Mouse (Mus musculus): ENCODE measurements at regions not wholly inside any gene's neighbourhood (a gene's known extent, or its start where the extent isn't known, plus 50 kb on each side); places are given as distances from the start of the nearest gene placed in this dataset.
A peak's percentile ranks its signal among the peaks of the same experiment; 100 is the strongest.

DNA sequence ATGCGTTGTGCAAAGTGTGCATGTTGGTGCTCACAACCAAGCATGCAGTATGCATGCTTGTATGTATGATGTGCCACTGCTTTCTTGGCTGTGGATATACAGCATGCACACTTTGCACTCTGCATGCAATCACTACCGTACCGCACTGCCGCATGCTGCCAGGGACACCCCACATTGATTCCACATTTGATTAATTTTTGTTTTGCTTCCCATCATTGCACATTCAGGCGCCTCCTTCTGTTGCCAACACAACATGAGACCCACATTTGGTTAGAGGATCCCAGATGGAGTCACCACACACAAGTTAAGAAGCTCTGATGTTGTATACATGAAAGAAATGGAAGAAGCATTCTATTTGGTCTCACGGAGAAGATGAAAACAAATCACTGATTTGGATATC is 211.2 kb upstream of the Id4 start:
- Histone ChIP-seq H3K36me3 (replicated peaks; ENCODE audit: control insufficient read depth, insufficient read depth, low read length) (no peaks in the 10 kb centered on the region), H3K4me1 (ENCODE audit: control insufficient read depth, insufficient read depth) (no peaks in the 10 kb centered on the region), H3K4me2 (ENCODE audit: low read depth, low read length) (no peak overlapping the region), H3K27ac (ENCODE audit: low read depth) (no peak overlapping the region), H3K4me3 (ENCODE audit: low read depth, low read length) (no peak overlapping the region), H3K27me3 (ENCODE audit: control insufficient read depth, insufficient read depth, low read length) (no peaks in the 10 kb centered on the region), H3K9ac (replicated peaks; ENCODE audit: low read depth, low read length) (no peak overlapping the region), H3K9me3 (replicated peaks; ENCODE audit: control insufficient read depth, low read length) (no peaks in the 10 kb centered on the region)
- DNase-seq (ENCODE audit: low spot score) (no peak), ATAC-seq (ENCODE audit: insufficient read depth, low read depth) (no peak)
- WGBS: 90% methylated on average over 6 of the region's 6 CpGs
- no peak for TF ChIP-seq CTCF (IDR thresholded peaks at IDR 0.05; ENCODE audit: low read depth)
- no peak for TF ChIP-seq EP300 (IDR thresholded peaks at IDR 0.05; ENCODE audit: low read depth)

DNA sequence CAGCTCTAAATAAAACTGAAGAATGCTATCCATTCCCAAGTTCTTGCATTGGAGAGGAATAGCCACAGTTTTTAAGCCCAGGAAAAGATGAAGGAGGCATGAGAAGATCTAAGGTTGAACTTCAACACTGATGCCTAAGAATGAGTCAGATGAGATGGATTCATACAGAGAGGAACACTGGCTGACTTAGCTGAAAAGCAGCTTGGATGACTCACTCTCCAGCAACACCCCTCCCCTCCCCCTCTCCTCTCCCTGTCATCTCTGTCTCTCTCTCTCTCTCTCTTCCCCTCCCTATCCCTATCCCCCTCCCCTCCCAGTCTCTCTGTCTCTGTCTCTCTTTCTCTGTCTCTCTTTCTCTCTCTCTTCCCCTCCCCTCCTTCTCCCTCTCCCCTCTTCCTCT is 186.4 kb upstream of the Id4 start:
- peak; percentile 23 for DNase-seq (ENCODE audit: low spot score)
- TF ChIP-seq EP300 (IDR thresholded peaks at IDR 0.05; ENCODE audit: low read depth): no peak
- no peak for TF ChIP-seq CTCF (IDR thresholded peaks at IDR 0.05; ENCODE audit: low read depth)
- Histone ChIP-seq H3K36me3 (replicated peaks; ENCODE audit: control insufficient read depth, insufficient read depth, low read length) (no peaks in the 10 kb centered on the region), H3K9me3 (replicated peaks; ENCODE audit: control insufficient read depth, low read length) (no peaks in the 10 kb centered on the region), H3K4me2 (ENCODE audit: low read depth, low read length) (no peak overlapping the region), H3K4me1 (ENCODE audit: control insufficient read depth, insufficient read depth) (0 out of 2 replicates have a peak, but pooled peaks cover 3% of the 10 kb centered on the region), H3K4me3 (ENCODE audit: low read depth, low read length) (no peak overlapping the region), H3K27me3 (ENCODE audit: control insufficient read depth, insufficient read depth, low read length) (no peaks in the 10 kb centered on the region), H3K9ac (replicated peaks; ENCODE audit: low read depth, low read length) (no peak overlapping the region), H3K27ac (ENCODE audit: low read depth) (no peak overlapping the region)
- ATAC-seq (ENCODE audit: insufficient read depth, low read depth): no peak

DNA sequence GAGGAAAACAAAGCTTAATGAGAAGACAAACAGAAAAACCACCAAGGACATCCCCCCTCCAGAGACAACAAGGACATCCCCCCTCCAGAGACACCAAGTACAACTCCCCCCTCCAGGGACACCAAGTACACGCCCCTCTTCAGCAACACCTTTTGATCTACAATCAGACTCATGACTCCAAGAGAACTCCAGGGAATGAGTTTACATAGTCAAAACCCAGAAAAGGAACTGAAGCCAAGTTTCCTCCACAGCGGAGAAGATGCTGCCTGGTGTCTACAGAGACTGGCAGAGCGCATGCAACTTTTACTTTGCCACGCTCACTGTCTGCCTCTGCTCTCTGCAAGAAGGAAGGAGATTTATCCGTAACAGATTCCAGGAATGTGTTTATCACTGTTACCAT is 185.7 kb upstream of the Id4 start:
- no peaks in the 10 kb centered on the region for H3K36me3 ChIP-seq (replicated peaks; ENCODE audit: control insufficient read depth, insufficient read depth, low read length)
- no peaks in the 10 kb centered on the region for H3K9me3 ChIP-seq (replicated peaks; ENCODE audit: control insufficient read depth, low read length)
- H3K9ac ChIP-seq (replicated peaks; ENCODE audit: low read depth, low read length): no peak overlapping the region
- WGBS: 64% methylated on average over 5 of the region's 5 CpGs
- DNase-seq (ENCODE audit: low spot score): no peak
- TF ChIP-seq CTCF (IDR thresholded peaks at IDR 0.05; ENCODE audit: low read depth): no peak
- no peak for TF ChIP-seq EP300 (IDR thresholded peaks at IDR 0.05; ENCODE audit: low read depth)
- H3K4me3 ChIP-seq (ENCODE audit: low read depth, low read length): no peak overlapping the region
- no peak overlapping the region for H3K4me2 ChIP-seq (ENCODE audit: low read depth, low read length)
- H3K27ac ChIP-seq (ENCODE audit: low read depth): no peak overlapping the region
- no peaks in the 10 kb centered on the region for H3K27me3 ChIP-seq (ENCODE audit: control insufficient read depth, insufficient read depth, low read length)
- no peak for ATAC-seq (ENCODE audit: insufficient read depth, low read depth)
- 0 out of 2 replicates have a peak, but pooled peaks cover 3% of the 10 kb centered on the region for H3K4me1 ChIP-seq (ENCODE audit: control insufficient read depth, insufficient read depth)

DNA sequence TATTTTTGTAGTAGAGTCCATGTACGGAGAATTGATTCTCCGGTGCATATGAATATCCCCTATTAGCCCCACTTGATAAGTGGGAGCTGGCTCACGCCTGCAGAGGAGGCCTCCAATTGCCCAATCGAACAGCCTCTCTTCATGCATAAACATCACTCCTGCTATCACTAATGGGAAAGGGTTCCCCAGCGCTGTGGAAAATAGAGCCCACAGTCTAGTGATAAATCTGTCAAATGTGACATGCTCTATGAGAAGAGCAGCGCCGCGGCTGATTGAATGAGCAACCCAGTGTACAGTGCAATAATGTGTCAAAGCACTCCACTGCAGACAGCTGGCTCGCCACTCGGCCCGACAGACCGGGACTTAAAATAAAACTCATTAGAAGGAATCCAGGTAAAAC is 182.8 kb upstream of the Id4 start:
- H3K27me3 ChIP-seq (ENCODE audit: control insufficient read depth, insufficient read depth, low read length): no peaks in the 10 kb centered on the region
- 25% methylated on average over 12 of the region's 12 CpGs for WGBS

DNA sequence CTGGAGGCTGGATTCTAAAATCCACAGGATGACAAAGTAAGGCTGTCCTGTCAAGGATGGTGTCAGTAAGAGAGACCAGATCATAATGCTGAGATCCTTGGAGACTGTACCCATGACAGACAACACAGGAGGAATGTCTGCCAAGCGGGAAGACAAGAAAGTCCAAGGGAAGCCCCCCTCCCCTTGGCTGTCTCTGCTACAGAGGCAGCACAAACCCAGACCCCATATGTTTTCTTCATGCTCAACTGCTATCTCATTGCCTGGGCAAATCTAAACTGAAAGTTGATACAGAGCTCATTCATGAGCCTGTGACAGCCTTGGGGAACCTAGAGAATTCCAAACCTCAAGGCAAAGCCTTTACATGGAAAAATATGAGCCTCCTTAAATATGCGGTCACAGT is 177.7 kb upstream of the Id4 start:
- H3K36me3 ChIP-seq (replicated peaks; ENCODE audit: control insufficient read depth, insufficient read depth, low read length): no peaks in the 10 kb centered on the region

More for the DNA sequence above, 182.8 kb upstream of the Id4 start:
- peak overlapping the region; percentile 44 for H3K4me2 ChIP-seq (ENCODE audit: low read depth, low read length)
- H3K9me3 ChIP-seq (replicated peaks; ENCODE audit: control insufficient read depth, low read length): no peaks in the 10 kb centered on the region
- H3K27ac ChIP-seq (ENCODE audit: low read depth): no peak overlapping the region
- DNase-seq (ENCODE audit: low spot score) (no peak), ATAC-seq (ENCODE audit: insufficient read depth, low read depth) (no peak)
- 0 out of 2 replicates have a peak, but pooled peaks cover 3% of the 10 kb centered on the region for H3K4me1 ChIP-seq (ENCODE audit: control insufficient read depth, insufficient read depth)
- peak overlapping the region; percentile 2; the same call in 1 of the 2 replicates for H3K4me3 ChIP-seq (ENCODE audit: low read depth, low read length)
- no peak overlapping the region for H3K9ac ChIP-seq (replicated peaks; ENCODE audit: low read depth, low read length)
- TF ChIP-seq EP300 (IDR thresholded peaks at IDR 0.05; ENCODE audit: low read depth) (no peak), CTCF (IDR thresholded peaks at IDR 0.05; ENCODE audit: low read depth) (no peak)
- H3K36me3 ChIP-seq (replicated peaks; ENCODE audit: control insufficient read depth, insufficient read depth, low read length): no peaks in the 10 kb centered on the region

DNA sequence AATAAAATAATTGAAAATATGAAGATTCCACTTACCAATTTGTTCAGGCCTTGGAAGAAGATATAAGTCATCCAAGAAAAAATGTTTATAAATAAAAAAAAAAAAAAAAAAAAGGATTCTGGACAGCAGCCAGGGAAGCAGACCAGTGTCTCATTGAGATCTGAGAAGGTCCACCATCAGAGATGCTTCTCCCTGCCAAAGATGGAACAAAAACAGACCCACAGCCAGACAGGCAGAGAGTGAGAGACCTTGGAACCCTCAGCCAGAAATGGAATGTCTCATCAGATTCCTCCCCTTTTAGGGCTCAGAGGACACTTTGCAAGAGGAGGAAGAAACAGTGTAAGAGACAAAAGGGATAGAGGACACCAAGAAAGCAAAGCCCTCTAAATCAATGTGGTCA is 177.2 kb upstream of the Id4 start:
- TF ChIP-seq EP300 (IDR thresholded peaks at IDR 0.05; ENCODE audit: low read depth): no peak
- TF ChIP-seq CTCF (IDR thresholded peaks at IDR 0.05; ENCODE audit: low read depth): no peak
- DNase-seq (ENCODE audit: low spot score): no peak
- H3K4me2 ChIP-seq (ENCODE audit: low read depth, low read length): no peak overlapping the region
- no peak overlapping the region for H3K4me3 ChIP-seq (ENCODE audit: low read depth, low read length)
- no peaks in the 10 kb centered on the region for H3K9me3 ChIP-seq (replicated peaks; ENCODE audit: control insufficient read depth, low read length)
- ATAC-seq (ENCODE audit: insufficient read depth, low read depth): no peak
- no peaks in the 10 kb centered on the region for H3K4me1 ChIP-seq (ENCODE audit: control insufficient read depth, insufficient read depth)
- H3K27ac ChIP-seq (ENCODE audit: low read depth): no peak overlapping the region
- H3K27me3 ChIP-seq (ENCODE audit: control insufficient read depth, insufficient read depth, low read length): no peaks in the 10 kb centered on the region
- no peak overlapping the region for H3K9ac ChIP-seq (replicated peaks; ENCODE audit: low read depth, low read length)
- H3K36me3 ChIP-seq (replicated peaks; ENCODE audit: control insufficient read depth, insufficient read depth, low read length): no peaks in the 10 kb centered on the region

More for the DNA sequence above, 177.7 kb upstream of the Id4 start:
- Histone ChIP-seq H3K27ac (ENCODE audit: low read depth) (no peak overlapping the region), H3K9me3 (replicated peaks; ENCODE audit: control insufficient read depth, low read length) (no peaks in the 10 kb centered on the region), H3K4me1 (ENCODE audit: control insufficient read depth, insufficient read depth) (0 out of 2 replicates have a peak, but pooled peaks cover under 1% of the 10 kb centered on the region), H3K27me3 (ENCODE audit: control insufficient read depth, insufficient read depth, low read length) (no peaks in the 10 kb centered on the region), H3K9ac (replicated peaks; ENCODE audit: low read depth, low read length) (no peak overlapping the region), H3K4me2 (ENCODE audit: low read depth, low read length) (no peak overlapping the region), H3K4me3 (ENCODE audit: low read depth, low read length) (no peak overlapping the region)
- DNase-seq (ENCODE audit: low spot score) (no peak), ATAC-seq (ENCODE audit: insufficient read depth, low read depth) (no peak)
- WGBS: 84% methylated on average over 2 of the region's 2 CpGs
- no peak for TF ChIP-seq EP300 (IDR thresholded peaks at IDR 0.05; ENCODE audit: low read depth)
- no peak for TF ChIP-seq CTCF (IDR thresholded peaks at IDR 0.05; ENCODE audit: low read depth)

Data from heart, postnatal 0 days (tissue).